In the genomic region with DNA sequence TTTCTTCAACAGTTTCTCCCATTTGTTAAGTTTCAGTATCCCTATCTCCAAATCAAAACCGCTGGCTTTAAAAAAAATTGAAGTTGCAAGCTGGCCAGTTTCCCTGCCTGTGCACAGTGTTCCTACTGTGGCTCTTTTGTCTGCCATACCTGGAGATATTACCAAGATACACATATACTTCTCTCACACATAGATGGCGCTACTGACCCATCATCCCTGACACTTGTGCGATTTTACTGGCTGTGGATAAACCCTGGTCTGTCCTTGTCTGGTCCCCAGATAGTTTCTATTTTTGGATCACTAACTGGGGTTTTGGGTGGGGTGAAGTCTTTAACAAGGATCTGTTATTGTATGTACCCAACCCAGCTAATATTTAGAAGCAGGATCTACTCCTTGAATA, we compare ENCODE assay signal across 8 mouse cellular contexts.
DNase-seq lines count a peak whose midpoint lies in the region; ATAC-seq and TF ChIP-seq lines count a peak whose summit lies in the region.

No protein-coding gene starts in this region.

- H3K27ac ChIP-seq in hindbrain, embryonic 11.5 days (ENCODE audit: low read depth, low read length): no peak overlapping the region
- no peak overlapping the region for H3K27ac ChIP-seq in hindbrain, embryonic 13.5 days
- no peak overlapping the region for H3K27ac ChIP-seq in layer of hippocampus, adult 2 months

- DNase-seq in hindbrain, embryonic 11.5 days (ENCODE audit: low spot score): peak; percentile 44
- DNase-seq in CD4-positive, CD25-positive, alpha-beta regulatory T cell, adult 2 months (ENCODE audit: low read depth, low spot score): peak; percentile 52
- DNase-seq in R1 (ENCODE audit: low read depth, low spot score): peak; percentile 58
- DNase-seq in fibroblast of lung, adult 2 months (ENCODE audit: low read depth): peak; percentile 20
- peak; percentile 5 to 43 for DNase-seq in layer of hippocampus, adult 2 months (ENCODE audit: low spot score in 2 of 2)
- peak; percentile 19 for DNase-seq in splenic B cell, adult 2 months (ENCODE audit: low read depth, low spot score)
- DNase-seq in thymus, postnatal 14 days: no peak

- no peaks in the 10 kb centered on the region for H3K36me3 ChIP-seq in hindbrain, embryonic 11.5 days (ENCODE audit: control insufficient read depth, insufficient read depth, low read length)
- no peaks in the 10 kb centered on the region for H3K36me3 ChIP-seq in hindbrain, embryonic 13.5 days
- no peaks in the 10 kb centered on the region for H3K36me3 ChIP-seq in splenic B cell, adult 2 months (ENCODE audit: control insufficient read depth, insufficient read depth, low read length, poor library complexity, severe bottlenecking)

- TF ChIP-seq CTCF in layer of hippocampus, adult 2 months (conservative IDR thresholded peaks at IDR 0.05): peak; percentile 75

- 10% methylated on average over 3 of the region's 3 CpGs for WGBS in hindbrain, embryonic 11.5 days
- WGBS in hindbrain, embryonic 13.5 days: 12% methylated on average over 3 of the region's 3 CpGs

- no peaks in the 10 kb centered on the region for H3K4me1 ChIP-seq in hindbrain, embryonic 11.5 days (replicated peaks; ENCODE audit: control insufficient read depth, insufficient read depth, low read length)
- H3K4me1 ChIP-seq in hindbrain, embryonic 13.5 days (replicated peaks): no peaks in the 10 kb centered on the region

- H3K9ac ChIP-seq in hindbrain, embryonic 11.5 days (ENCODE audit: low read depth, low read length): no peak overlapping the region
- H3K9ac ChIP-seq in hindbrain, embryonic 13.5 days: no peak overlapping the region

- no peaks in the 10 kb centered on the region for H3K9me3 ChIP-seq in hindbrain, embryonic 11.5 days (ENCODE audit: control insufficient read depth, low read length)
- no peaks in the 10 kb centered on the region for H3K9me3 ChIP-seq in hindbrain, embryonic 13.5 days

- no peak overlapping the region for H3K4me3 ChIP-seq in hindbrain, embryonic 11.5 days (ENCODE audit: low read depth, low read length)
- H3K4me3 ChIP-seq in hindbrain, embryonic 13.5 days: no peak overlapping the region
- H3K4me3 ChIP-seq in layer of hippocampus, adult 2 months: no peak overlapping the region

- no peak; the same call in 1 of the 2 replicates for ATAC-seq in hindbrain, embryonic 11.5 days (ENCODE audit: low FRiP score)
- no peak for ATAC-seq in hindbrain, embryonic 13.5 days (ENCODE audit: low FRiP score)

- no peaks in the 10 kb centered on the region for H3K27me3 ChIP-seq in hindbrain, embryonic 11.5 days (ENCODE audit: control insufficient read depth, insufficient read depth, low read length)
- H3K27me3 ChIP-seq in hindbrain, embryonic 13.5 days: no peaks in the 10 kb centered on the region
- H3K27me3 ChIP-seq in splenic B cell, adult 2 months (ENCODE audit: control insufficient read depth, insufficient read depth, low read length, poor library complexity, severe bottlenecking): no peaks in the 10 kb centered on the region

- H3K4me2 ChIP-seq in hindbrain, embryonic 11.5 days (replicated peaks; ENCODE audit: low read depth, low read length): no peak overlapping the region
- H3K4me2 ChIP-seq in hindbrain, embryonic 13.5 days: no peak overlapping the region
